Mouse (Mus musculus) left cerebral cortex, adult 11 months (tissue): ENCODE data around the gene Cacna1i.

ENCODE experiments used
- DNase-seq: peaks from one replicate; pipeline ENCODE4 v3.0.0; 2022; ENCODE audit warnings: low spot score

Gene Cacna1i

DNA sequence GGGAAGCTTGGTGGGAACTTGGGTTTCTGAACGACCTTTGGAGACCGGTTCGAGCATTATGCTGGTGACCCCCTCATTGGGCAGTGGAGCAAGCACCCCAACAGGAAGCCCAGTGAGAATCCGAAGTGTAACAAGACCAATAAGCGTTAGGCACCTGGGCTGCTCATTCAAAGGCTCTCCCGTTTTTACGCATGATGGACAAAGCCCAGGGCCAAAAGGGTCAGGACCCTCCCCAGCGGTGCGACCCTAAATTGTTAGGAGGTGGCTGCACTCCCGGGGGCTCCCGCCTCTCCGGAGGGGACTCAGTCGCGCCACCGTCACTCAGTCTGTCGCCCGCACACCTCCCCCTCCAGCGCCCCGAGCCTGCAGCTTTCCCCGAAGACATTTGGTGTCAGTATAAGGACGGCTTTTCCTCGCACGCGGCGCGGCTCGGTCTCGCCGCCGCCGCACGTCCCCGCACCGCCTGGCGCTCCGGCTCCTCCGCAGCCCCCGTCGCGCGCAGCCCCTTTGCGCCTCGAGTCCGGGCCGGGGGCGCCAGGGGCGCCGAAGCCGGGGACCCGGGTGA, at the start of gene Cacna1i:
TSS of gene Cacna1i (plus strand) at position 388 of the 565 bp plus-strand sequence.
- no peak for DNase-seq

DNA sequence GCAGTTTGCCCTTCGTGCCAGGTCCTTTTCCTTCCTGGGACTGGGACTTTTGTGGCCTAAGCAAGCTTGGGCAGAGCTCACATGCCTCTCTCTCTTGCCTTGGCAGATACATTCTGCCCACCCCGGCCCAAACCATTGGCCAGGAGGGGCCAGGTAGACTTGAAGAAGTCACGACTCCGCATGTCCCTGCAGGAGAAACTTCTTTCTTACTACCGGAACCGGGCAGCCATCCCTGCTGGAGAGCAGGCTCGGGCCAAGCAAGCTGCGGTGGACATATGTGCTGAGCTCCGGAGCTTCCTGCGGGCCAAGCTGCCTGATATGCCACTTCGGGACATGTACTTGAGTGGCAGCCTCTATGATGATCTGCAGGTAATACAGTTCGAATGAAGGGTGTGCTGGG, 38.9 kb upstream of the Cacna1i start:
- no peak for DNase-seq

DNA sequence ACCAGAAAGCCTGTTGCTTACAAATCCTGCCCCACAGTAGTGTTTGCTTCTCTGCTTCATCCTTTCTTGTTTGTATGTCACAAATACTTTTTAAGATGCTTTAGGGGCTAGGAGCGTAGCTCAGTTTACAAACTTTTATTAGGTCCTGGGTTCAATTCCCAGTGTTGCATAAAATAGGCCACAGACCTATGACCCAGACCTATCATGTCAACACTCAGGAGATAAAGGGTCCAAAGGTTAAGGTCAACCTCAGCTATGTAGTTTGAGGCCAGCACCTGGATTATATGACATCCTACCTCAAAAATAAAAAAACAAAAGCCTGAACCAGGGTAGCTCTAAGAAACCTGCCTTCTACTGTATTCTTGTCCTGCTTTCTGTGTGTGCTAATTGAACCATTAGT, 38.4 kb upstream of the Cacna1i start:
- no peak for DNase-seq

DNA sequence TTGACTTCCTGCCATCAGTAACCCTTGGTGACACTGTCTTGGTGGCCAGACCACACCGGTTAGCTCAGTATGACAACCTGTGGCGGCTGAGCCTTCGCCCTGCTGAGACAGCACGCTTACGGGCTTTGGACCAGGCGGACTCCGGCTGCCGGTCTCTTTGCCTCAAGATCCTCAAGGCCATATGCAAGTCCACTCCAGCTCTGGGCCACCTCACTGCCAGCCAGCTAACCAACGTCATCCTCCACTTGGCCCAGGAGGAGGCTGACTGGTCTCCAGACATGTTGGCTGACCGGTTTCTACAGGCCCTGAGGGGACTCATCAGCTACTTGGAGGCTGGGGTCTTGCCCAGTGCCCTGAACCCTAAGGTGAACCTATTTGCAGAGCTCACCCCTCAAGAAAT, 37.4 kb upstream of the Cacna1i start:
- DNase-seq: no peak

DNA sequence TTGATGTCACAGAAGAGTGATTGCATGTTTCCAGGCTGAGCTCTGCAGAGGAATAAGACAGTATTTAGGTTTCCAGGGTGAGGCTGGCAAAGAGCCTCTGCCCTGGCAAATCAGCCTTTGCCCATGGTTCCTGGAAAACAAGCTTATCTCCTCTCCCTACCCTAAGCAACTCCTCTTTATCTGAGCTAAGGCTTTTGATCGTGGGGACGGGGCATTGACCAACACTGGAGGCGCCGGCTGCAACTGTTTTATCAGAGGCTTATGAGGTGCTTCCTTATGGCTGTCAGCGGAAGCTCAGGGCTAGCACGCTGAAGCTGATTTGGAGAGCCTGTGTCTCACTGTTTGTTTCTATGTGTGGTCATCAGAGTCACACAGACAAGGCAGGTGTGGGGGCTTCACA, 36.5 kb upstream of the Cacna1i start:
- no peak for DNase-seq

DNA sequence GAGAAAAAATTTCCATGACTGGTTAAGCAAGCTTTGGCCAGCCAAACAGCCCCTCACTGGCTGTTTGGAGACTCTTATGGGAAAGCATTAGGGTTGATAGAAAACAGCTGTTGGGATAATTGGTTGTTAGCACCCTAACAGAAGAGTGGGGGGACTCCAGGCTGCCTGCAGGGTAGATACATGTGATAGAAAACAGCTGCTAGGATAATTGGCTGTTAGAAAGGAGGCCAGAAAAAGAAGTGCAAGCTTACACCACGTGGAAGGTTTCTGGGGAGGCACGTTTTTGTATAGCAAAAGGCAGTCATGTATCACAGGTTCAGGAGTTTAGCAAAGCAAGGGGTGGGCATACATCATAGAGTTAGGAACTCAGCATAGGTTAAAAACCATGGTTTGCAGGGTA, 33.5 kb upstream of the Cacna1i start:
- no peak for DNase-seq

DNA sequence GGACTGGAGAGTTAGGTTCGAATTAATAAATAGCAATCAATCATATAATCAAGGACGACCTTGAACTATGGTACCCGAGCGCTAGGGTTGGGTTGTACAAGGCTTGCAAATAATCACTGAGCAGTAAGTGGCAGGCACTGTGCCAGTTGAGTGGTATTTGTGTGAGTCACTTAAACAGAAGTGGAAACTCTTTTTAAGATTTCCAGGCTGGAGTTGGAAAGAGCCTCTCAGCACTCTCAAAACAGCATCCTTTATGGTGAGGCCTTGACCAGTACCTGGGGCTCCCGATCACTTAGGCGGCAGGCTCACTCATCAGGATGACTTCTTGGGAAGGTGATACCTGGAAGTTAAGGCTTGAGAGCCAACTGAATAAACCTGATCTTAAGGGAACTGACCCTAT, 32.8 kb upstream of the Cacna1i start:
- DNase-seq: no peak

DNA sequence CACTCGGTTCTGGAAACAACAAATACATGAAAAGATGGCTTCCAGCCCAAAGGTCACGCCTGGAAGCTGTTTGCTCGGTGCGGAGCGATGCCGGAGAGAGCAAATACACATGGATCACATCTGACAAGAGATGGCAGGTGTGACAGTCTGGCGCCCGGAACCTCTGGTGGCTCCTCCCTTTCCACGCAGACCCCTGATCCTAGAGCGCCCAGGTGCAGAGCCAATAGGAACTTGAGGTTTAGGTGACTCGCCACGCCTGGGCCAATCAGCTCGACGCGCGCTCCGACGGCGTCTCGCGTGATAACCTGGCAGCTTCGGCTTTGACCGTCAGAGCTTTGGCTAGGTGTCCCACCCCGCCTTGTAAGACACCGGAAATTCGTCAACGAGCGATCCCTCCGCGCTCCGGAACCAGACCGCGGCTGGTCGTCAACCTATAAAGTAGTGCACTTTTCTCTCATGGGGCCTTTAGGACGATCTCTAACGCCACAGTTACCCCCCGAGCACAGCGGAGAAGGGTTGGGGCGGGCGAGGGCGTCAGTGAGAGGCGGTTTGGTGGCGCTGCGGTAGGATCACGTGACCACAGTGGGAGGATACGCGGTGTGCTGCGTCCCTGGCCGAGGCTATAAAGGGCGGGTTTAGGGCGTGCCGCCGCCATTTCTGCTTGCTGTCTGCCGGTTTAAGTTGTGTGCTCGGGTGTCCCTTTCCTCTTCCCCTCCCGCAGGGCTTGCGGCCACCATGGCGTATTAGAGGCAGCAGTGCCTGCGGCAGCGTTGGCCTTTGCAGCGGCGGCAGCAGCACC, 32.0 kb upstream of the Cacna1i start, which contains the start of gene Atf4:
TSS of gene Atf4 (plus strand) at position 338 of the 799 bp plus-strand sequence.
- DNase-seq: peak; percentile 97

DNA sequence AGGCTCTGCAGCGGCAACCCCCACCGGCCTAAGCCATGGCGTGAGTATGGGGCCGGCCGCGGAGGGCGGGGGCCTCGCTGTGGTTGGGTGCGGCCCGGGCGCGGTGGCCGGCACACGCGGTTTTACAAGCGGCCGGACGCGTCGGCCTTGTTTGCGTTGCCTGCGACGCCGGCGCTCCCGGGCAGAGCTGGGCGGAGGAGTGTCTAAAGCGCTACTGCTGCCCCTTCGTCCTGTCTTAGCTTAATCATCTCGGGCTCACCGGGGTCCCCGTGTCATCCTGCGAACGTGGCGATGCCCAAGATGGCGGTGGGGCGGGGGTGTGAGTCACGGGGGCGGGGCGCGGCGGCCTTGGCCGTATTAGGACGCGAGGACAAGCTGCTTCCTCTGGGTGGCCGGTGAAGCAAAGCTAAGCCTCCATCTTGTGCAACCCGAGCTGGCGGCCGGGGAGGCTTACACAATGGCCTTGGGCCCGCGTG, 31.4 kb upstream of the Cacna1i start:
- DNase-seq: no peak

DNA sequence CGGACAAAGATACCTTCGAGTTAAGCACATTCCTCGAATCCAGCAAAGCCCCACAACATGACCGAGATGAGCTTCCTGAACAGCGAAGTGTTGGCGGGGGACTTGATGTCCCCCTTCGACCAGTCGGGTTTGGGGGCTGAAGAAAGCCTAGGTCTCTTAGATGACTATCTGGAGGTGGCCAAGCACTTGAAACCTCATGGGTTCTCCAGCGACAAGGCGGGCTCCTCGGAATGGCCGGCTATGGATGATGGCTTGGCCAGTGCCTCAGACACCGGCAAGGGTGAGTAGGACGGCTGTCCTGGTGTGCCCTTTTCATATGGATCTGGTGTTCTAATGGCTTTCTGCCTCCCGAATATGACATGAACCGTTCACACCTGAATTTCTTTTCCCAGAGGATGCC, 30.8 kb upstream of the Cacna1i start:
- no peak for DNase-seq

DNA sequence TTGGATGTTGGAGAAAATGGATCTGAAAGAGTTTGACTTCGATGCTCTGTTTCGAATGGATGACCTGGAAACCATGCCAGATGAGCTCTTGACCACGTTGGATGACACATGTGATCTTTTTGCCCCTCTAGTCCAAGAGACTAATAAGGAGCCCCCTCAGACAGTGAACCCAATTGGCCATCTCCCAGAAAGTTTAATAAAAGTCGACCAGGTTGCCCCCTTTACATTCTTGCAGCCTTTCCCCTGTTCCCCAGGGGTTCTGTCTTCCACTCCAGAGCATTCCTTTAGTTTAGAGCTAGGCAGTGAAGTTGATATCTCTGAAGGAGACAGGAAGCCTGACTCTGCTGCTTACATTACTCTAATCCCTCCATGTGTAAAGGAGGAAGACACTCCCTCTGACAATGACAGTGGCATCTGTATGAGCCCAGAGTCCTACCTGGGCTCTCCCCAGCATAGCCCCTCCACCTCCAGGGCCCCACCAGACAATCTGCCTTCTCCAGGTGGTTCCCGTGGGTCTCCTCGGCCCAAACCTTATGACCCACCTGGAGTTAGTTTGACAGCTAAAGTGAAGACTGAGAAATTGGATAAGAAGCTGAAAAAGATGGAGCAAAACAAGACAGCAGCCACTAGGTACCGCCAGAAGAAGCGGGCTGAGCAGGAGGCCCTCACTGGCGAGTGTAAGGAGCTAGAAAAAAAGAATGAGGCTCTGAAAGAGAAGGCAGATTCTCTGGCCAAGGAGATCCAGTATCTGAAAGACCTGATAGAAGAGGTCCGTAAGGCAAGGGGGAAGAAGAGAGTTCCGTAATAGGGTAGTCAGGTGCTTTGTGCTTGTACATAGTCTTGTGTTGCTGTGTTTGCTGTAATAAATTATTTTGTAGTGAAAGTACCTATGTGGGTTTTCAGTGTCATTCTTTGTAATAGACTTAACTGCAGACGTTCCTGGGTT, 30.1 kb upstream of the Cacna1i start:
- no peak for DNase-seq

DNA sequence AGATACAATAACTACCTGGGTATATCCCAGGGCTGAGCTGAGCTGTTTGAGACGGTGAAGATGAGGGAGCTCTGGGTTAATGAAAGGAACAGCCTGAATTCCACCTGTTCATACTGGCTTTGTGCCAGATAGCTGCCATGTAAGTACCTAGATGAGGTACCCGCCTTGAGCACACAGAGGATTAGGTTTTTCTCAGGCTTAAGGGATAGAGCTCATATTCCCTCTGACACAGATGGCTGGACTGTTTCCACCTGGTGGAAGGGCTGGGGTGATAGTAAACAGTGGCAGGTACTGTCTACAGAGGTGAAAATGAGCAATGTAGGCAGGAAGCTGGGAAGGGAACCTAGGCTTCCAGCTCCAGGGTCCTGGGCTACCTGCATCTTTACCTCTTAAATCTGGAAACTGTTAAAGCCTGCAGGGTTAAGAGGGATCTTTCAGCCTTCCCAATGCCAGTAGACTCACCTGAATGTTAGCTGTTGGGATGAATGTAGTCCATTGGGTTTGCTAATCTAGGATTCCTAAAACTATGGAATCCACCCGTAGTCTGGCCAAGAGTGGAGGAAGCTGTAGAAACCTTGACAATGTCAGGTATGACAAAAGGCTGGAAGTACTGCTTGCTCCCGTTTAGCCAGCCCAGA, 29.3 kb upstream of the Cacna1i start:
- no peak for DNase-seq

DNA sequence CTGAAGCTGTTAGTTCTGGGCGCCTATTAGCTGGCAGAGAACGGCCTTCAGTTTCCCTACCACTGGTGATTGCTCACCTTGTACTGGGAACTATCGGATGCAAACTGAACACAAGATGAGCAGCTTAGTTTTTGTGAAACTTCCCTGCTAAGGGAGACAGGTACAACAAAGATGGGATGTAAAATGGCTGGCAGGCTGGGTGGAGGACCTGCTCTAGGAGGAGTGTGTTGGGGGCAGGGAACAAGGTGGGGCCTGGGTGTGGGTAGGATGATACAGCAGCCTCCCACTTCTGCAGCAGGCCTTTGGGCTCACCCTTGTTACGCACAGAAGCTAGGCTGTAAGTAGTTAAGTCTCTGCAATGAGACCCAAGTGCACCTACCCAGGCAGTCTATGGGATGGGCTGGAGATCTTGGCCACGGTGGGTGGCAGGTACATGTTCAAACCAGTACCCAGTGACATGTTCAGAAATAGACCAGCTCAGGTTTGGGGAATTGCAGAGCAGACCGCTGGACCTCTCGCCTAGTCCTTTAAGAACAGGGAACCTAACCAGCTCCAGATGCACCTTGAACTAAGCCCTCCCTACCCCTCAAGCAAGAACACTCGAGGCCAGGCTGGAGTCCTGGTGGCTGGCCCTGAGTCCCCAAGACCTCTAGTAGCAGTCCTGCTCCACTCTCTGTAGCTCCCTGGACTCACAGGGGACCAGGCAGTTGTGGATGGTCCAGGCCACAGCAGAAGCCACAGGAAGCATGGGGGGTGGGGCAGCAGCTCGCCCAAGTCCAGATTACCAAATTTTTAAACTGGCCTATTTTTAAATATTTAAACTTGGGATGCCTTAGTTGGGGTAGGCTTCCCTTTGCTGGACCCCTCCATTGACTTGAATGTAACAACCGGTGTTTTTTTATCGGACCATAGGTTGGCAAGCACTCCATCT, 28.5 kb upstream of the Cacna1i start:
- no peak for DNase-seq

DNA sequence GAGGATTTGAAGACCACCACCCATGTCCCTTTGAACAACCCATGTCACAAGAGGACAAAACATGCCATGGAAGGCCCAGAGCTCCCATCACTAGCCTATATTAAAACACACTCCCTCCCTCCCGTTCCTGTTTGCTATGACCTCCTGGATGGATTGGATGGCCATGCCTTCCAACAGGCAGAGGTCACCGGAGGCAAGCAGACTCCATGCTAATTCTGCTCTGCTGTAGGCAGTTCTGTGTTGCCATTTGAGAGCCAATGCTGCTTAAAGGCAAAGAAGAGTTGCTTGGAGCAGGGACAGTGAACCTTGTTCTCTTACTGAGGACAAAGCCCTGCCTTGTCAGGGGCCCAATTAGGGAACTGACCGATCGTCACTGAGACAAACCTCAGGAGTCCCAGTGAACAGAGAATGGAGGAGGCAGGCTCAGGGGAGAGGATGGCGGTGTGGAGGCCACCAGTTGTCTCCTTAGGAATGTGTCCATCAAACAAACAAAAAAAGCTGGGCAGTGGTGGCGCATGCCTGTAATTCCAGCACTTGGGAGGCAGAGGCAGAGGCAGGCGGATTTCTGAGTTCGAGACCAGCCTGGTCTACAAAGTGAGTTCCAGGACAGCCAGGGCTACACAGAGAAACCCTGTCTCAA, 27.5 kb upstream of the Cacna1i start:
- DNase-seq: no peak

DNA sequence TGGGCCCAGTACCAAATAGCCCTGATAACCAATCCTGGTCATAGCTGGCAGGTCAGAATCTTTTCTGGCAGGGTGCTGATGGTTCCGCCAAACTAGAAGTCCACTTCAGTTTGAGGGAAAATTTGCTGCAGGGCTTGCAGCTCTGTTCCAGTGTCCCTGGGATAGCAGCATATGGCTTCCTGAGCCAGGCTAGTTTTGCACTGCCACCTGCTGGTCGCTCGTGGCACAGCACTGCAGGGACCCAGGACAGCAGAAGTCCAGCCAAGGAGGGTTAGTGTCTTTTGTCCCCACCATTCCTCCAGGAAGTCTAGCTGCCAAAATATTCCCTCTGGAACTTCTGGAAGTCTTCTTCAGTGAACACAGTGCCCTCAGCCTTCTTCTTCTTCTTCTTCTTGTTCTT, 26.4 kb upstream of the Cacna1i start:
- no peak for DNase-seq

DNA sequence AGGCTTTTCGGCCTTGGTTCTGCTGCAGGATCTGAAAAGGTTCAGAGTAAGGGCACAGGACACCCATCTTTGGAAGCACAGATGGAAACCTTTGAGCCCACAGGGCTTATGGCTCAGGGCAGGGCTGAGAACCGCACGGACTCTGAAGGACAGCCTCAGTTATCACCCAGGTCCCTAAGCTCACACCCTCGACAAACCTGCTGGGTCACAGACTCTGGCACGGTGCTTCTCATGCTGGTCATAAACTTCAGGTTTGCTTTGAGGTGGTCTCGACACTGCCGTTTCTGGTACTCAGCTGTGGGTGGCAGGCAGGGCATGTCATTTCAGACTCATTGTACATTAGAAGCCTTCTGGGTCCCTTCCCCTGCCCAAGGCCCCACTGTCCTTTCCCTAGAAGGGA, 25.9 kb upstream of the Cacna1i start:
- no peak for DNase-seq

DNA sequence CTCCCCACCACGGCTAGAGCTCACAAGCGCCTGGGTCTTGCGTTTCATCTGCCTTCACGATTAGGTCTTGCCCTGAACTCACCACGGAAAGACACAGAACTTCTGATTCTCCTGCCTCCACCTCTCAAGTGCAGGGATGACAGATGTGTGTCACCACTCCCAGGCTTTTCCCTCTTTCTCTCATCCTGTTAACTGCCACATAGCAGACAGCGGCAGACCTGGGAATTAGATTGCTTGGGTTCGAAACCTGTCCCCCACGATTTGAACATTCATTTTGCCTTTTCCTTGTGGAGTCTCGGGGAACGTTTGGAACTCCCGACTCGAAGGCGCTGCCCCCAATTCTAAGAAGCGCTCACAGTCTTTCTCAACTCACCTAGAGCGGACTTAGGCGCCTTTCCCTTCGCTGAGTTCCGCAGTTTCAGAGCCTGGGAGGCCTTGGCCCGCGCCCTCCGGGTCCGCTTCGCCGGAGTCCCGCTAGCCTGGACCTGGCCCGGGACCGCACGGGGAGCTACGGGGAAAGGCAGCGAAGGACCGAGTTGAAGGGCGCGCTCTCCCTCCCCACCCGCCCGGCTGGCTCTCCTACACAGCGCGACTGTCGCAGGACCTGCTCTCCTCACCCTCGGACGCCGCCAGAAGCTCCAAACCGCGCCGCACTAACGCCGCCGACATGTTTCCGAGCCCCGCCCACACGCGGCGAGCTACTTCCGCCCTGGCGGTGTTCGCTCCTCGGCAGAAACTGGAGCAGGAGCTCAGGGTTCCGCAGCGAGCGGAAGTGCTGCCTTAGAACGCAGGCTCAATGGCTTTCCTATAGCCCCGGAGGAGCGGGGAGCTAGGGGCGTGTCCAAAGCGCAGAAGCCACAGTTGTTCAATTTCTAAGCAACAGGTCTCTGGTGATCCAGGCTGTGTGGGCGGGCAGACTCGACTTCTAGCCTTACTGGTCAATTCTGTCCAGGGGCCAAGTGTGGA, 23.1 kb upstream of the Cacna1i start, which contains the start of gene Rps19bp1:
TSS of gene Rps19bp1 (minus strand) at position 706 of the 966 bp plus-strand sequence.
- peak; percentile 81 for DNase-seq

DNA sequence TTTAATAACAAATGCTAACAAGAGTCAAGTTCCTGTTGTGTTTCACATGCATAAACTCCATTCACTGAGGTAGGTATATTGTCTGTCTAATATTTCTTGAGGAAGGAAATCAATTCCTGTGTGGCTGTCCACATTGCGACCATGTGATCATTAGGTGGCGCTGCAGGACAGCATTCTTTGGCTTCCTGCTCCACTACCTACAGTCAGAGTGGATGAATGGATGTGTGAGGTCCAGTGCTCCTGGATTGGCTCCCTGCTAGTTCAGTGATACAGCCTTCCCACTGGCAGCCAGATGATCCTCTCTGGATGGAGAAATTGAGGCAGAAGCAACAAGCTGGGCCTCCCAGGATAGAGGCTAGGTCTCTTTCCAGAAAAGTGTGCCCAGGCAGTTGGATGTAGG, 20.8 kb upstream of the Cacna1i start:
- peak; percentile 71 for DNase-seq

DNA sequence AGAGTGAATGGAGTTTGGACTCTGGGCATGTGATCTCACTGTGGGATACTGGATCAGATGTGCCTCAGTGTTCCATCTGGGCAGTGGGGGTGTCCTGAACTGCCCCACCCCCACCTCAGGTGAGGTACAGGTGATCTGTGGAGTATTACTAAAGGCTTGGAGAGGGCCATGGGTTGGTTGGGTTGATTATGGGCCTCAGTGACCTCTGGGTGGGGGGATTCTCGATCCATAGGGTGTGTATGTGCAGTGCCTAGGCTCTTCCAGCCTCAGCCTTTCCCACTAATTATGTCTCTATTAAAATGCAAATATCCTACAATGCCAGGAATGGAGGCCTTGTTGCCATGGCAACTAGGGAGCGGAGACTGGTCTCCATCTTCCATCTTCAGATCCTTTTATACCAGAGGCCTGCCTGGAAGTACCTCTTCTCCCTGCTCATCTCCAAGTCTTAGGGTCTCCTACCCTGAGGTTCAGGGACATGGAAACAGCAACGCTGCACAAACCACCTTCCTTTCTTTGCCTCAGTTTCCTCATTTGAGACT, 15.1 kb upstream of the Cacna1i start:
- no peak for DNase-seq
